Mouse (Mus musculus) erythroblast, embryonic 14.5 days (primary cell): ENCODE data around the gene Gm45618.

Experiments
- GATA1 ChIP-seq: IDR thresholded peaks from 2 replicates; pipeline ENCODE4 v1.6.1; 2012; ENCODE audit warnings: low read length, inconsistent platforms, mixed read lengths
- TAL1 ChIP-seq: IDR thresholded peaks from 3 replicates; pipeline ENCODE4 v1.6.1; 2012; ENCODE audit warnings: low read length, inconsistent platforms, mixed read lengths

- TF ChIP-seq TAL1 (no peak), GATA1 (no peak)
Observed at GRCm38 (mm10) chr7:142169836-142170235, 49.3 kb upstream of the Gm45618 start.
